Mouse (Mus musculus) bone marrow, adult 2 months (tissue): ENCODE results near the gene Tspan31. TPM values are rescaled to one million over a fixed set of nuclear protein-coding genes. Genes with fewer than 3 reads are reported as not detected.
A peak's percentile ranks its signal among the peaks of the same experiment; 100 is the strongest.

Experiments used
- H3K27ac ChIP-seq: fragments of 200-500 bp; 2 replicates; pipeline ENCODE4 v1.5.1; 2012; ENCODE audit warnings: low read depth, mild to moderate bottlenecking, control low read depth, inconsistent platforms, low read length; ENCODE audit not compliant: control insufficient read depth, poor library complexity, insufficient read depth
- H3K4me1 ChIP-seq: fragments of 200-500 bp; 2 replicates; pipeline ENCODE4 v1.6.1; 2011; ENCODE audit warnings: low read length; ENCODE audit not compliant: control insufficient read depth, insufficient read depth
- H3K4me3 ChIP-seq: fragments of 200-500 bp; replicated peaks from 2 replicates; pipeline ENCODE3; 2011; ENCODE audit warnings: mild to moderate bottlenecking, low read depth, low read length, control low read depth; ENCODE audit not compliant: control insufficient read depth
- CTCF ChIP-seq: fragments of 200-500 bp; IDR thresholded peaks from 2 replicates; pipeline ENCODE4 v1.5.1; 2011; ENCODE audit warnings: low read length, control low read depth; ENCODE audit not compliant: control insufficient read depth, insufficient read depth
- POLR2A ChIP-seq: fragments of 200-500 bp; IDR thresholded peaks from 2 replicates; pipeline ENCODE4 v1.6.1; 2011; ENCODE audit warnings: low read depth, mild to moderate bottlenecking, control low read depth, low read length, borderline replicate concordance; ENCODE audit not compliant: control insufficient read depth
- WGBS: fragments of 180-500 bp; shearing (Covaris S2); methylation state at CpG from one replicate; pipeline ENCODE4 v1.1.7; 2018; 5-methylcytosine and 5-hydroxymethylcytosine counted together
- polyA plus RNA-seq: library from polyadenylated mRNA; stranded (reverse); fragments of >200 nt; gene quantifications from 2 replicates; pipeline ENCODE4 v1.2.4, GENCODE M21; 2011; ENCODE audit warnings: low replicate concordance; ENCODE audit not compliant: missing spikeins, insufficient read depth, insufficient read length

The Tspan31 gene
- polyA plus RNA-seq, 1 experiment: 22.5 TPM

GRCm38 (mm10) chr10:127059968-127060916 lies 9.8 kb downstream of the Tspan31 start, which contains the start of gene March9:
TSS of gene March9 (minus strand) at chr10:127060184.
- peak within 1 kb of the TSS; percentile 21 for H3K4me3 ChIP-seq
- H3K27ac ChIP-seq: no peak within 1 kb of the TSS
- 2% methylated on average over 67 of the region's 72 CpGs for WGBS
- TF ChIP-seq POLR2A (no peak), CTCF (no peak)
- H3K4me1 ChIP-seq: peaks cover under 1% of the 10 kb centered on the region; the same call in 1 of the 2 replicates

GRCm38 (mm10) chr10:127059174-127059967 lies 10.7 kb downstream of the Tspan31 start:
- no peak overlapping the region for H3K4me3 ChIP-seq
- WGBS: 2% methylated on average over 69 of the region's 92 CpGs
- TF ChIP-seq POLR2A (no peak), CTCF (no peak)
- H3K4me1 ChIP-seq: peaks cover 1% of the 10 kb centered on the region; the same call in 1 of the 2 replicates
- H3K27ac ChIP-seq: no peak overlapping the region

- WGBS: 9% methylated on average over 8 of the region's 8 CpGs
- H3K27ac ChIP-seq: no peak overlapping the region
- no peak overlapping the region for H3K4me3 ChIP-seq
- H3K4me1 ChIP-seq: peaks cover 1% of the 10 kb centered on the region; the same call in 1 of the 2 replicates
- TF ChIP-seq CTCF: no peak
- no peak for TF ChIP-seq POLR2A
These were observed 11.4 kb downstream of the Tspan31 start for GRCm38 (mm10) chr10:127058708-127059107.

- no peak overlapping the region for H3K4me3 ChIP-seq
- no peak for TF ChIP-seq POLR2A
- peak; percentile 96 for TF ChIP-seq CTCF
- peaks cover 1% of the 10 kb centered on the region; the same call in 1 of the 2 replicates for H3K4me1 ChIP-seq
- H3K27ac ChIP-seq: no peak overlapping the region
- under 1% methylated on average over 9 of the region's 9 CpGs for WGBS
These were observed 11.9 kb downstream of the Tspan31 start for GRCm38 (mm10) chr10:127058161-127058560.

- WGBS: 85% methylated on average over 20 of the region's 20 CpGs
- peaks cover 1% of the 10 kb centered on the region; the same call in 1 of the 2 replicates for H3K4me1 ChIP-seq
These were observed 13.6 kb downstream of the Tspan31 start for GRCm38 (mm10) chr10:127056490-127056889.

GRCm38 (mm10) chr10:127055406-127055805 lies 14.7 kb downstream of the Tspan31 start:
- Histone ChIP-seq H3K27ac (no peak overlapping the region), H3K4me1 (peaks cover 1% of the 10 kb centered on the region; the same call in 1 of the 2 replicates), H3K4me3 (no peak overlapping the region)
- 7% methylated on average over 8 of the region's 8 CpGs for WGBS
- TF ChIP-seq CTCF (no peak), POLR2A (no peak)

More at GRCm38 (mm10) chr10:127056490-127056889, 13.6 kb downstream of the Tspan31 start:
- H3K4me3 ChIP-seq: no peak overlapping the region
- TF ChIP-seq CTCF (no peak), POLR2A (no peak)
- no peak overlapping the region for H3K27ac ChIP-seq

- Histone ChIP-seq H3K27ac (no peak overlapping the region), H3K4me1 (peaks cover 1% of the 10 kb centered on the region; the same call in 1 of the 2 replicates), H3K4me3 (no peak overlapping the region)
- TF ChIP-seq CTCF (no peak), POLR2A (no peak)
- WGBS: 86% methylated on average over 4 of the region's 4 CpGs
These were observed 15.4 kb downstream of the Tspan31 start for GRCm38 (mm10) chr10:127054646-127055045.

- Histone ChIP-seq H3K4me1 (no peaks in the 10 kb centered on the region), H3K27ac (no peak overlapping the region)
- WGBS: 5% methylated on average over 10 of the region's 10 CpGs
These were observed 20.0 kb downstream of the Tspan31 start for GRCm38 (mm10) chr10:127050119-127050474.

More at GRCm38 (mm10) chr10:127050119-127050474, 20.0 kb downstream of the Tspan31 start:
- TF ChIP-seq CTCF (no peak), POLR2A (no peak)
- no peak overlapping the region for H3K4me3 ChIP-seq
